Mouse (Mus musculus): ENCODE data around the gene Gba2. TPM values are rescaled to one million over a fixed set of nuclear protein-coding genes. Genes with fewer than 3 reads are reported as not detected.

Gba2 gene
- total RNA-seq, 4 experiments from 2014 or later: 11.1 to 19.1 (median 15.7) TPM

- DNase-seq: no peak
Observed at GRCm38 (mm10) chr4:43580721-43581120, 2.0 kb upstream of the Gba2 start.

GRCm38 (mm10) chr4:43579731-43580130 lies 1.1 kb upstream of the Gba2 start:
- DNase-seq: no peak

DNA sequence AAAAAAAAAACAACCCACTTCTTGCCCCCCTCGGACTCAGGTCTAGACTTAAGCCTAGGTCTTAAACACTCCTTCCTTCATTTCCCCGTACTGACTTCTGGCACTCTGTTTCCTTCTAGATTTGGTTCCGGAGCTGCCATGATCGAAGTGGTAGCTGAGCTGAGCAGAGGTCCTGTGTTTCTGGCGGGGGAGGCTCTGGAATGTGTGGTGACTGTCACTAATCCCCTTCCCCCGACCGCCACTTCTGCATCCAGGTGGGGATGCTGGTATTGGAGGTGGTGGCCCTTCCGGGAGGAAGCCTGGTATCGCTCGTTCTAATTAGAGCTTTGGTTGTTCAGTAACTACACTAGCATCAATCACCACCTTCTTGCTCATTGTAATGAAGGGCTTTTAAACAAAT lies 583 bp upstream of the Gba2 start:
- DNase-seq: no peak

GRCm38 (mm10) chr4:43577237-43577881 lies 1.3 kb downstream of the Gba2 start:
- no peak for DNase-seq

DNA sequence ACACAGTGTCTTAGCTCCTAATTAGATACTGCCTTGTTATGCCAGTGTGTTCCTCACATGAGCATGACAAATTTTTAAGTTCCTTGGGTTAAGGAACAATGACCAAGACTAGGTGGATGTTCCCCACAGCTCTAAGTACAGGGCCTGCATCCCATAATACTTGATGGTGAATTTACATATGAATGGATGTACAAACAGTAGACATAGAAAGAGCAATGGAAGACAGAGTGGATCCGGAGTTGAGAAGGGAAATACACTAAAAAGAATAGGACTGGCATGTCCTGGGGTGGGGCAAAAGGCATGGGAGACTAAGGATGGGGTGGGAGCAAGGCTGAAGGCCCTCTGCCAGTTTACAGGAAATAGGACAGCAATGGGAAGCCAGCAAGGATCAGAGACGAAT lies 3.3 kb downstream of the Gba2 start:
- DNase-seq: no peak

DNA sequence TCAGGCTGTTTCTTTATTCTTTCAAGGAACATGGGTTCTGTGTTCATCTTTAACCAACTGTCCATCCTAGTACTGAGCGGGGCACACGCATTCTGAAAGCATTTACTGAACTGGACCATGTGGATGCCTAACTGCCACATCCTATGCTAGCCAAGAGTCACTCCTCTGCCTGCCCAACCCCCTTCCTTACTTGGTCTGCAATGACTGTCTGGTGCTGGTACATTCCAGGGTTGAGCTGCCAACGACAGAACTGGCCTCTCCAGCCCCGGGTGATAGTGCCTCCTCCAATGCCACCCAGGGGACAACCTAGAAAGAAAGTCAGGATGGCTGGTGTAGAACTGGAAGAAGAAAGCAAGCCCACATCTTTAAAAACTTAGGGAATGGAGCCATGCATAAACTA lies 5.1 kb downstream of the Gba2 start:
- DNase-seq: no peak

GRCm38 (mm10) chr4:43571395-43572045 lies 7.2 kb downstream of the Gba2 start:
- DNase-seq: no peak

DNA sequence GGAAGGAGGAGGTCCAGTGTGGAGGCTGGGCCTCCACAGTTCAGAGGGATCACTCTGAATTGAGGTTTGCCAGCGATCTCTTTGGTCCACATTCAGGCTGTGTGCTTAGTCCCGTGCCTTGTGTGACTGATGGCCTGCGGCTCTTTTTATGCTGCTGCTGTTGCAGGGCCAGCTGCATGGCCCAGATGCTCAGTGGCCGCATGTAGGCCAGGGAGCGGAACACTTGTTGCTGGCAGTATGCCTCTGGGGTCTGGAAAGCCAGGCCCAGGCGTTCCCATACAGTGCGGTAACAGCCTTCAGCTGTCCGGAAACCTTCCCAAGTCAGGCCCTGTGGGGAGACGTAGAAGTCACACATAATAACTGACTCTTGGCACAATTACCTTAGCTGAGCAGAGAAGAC lies 11.5 kb downstream of the Gba2 start:
- no peak for DNase-seq

DNA sequence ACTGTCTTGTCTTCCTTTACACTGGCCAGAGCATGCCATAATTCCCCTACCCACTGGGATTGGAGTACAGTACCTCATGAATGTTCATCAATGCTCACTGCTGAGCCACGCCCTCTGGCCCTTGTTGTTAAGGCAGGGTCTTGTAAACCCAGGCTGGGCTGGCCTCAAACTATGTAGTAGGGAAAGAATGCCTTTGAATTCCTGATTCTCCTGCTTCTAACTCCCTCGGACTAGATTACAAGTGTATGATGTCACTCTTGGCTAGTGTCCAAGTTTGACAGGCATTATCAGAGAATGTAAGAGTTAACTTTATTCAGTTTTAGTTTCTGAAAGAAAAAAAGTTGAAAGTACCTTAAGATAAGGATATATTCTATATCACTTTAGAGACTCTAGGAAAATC lies 14.4 kb downstream of the Gba2 start:
- DNase-seq: no peak

GRCm38 (mm10) chr4:43563601-43563875 lies 15.1 kb downstream of the Gba2 start:
- DNase-seq: no peak

DNA sequence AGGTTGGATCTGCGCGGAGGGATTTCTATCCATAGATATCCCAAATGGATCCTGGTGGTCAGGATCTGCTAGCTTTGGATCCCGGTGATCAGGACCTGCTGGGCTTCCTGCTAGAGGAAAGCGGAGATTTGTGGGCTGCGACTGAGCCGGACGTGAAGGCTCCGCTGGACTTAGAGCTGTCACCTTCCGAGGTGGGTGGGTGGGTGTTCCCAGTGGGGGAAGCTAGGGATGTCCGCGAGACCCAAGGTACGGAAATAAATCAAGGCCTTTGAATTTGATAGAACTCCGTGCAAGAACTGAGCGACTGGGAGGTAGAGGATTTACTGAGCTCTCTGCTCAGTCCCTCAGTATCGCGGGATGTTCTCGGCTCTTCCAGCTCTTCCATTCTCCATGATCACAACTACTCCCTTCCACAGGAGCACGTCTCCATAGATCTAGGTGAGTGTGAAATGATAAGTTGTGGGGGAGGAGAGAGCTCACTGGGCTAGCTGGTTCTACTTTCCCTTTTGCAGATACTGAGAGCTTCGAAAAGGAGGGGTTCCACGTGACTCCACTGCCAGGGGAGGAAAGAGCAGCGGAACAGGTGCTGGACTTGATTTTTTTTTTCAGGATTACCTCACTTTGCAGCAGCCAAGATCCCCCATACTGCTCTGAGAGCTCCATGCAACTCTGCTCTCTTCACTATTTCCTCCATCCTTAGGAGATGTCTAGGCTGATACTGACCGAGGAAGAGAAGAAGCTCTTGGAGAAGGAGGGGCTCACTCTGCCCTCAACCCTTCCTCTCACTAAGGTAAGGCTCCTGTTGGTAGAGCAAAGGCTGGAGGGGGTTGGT lies 15.7 kb downstream of the Gba2 start:
- DNase-seq: no peak

DNA sequence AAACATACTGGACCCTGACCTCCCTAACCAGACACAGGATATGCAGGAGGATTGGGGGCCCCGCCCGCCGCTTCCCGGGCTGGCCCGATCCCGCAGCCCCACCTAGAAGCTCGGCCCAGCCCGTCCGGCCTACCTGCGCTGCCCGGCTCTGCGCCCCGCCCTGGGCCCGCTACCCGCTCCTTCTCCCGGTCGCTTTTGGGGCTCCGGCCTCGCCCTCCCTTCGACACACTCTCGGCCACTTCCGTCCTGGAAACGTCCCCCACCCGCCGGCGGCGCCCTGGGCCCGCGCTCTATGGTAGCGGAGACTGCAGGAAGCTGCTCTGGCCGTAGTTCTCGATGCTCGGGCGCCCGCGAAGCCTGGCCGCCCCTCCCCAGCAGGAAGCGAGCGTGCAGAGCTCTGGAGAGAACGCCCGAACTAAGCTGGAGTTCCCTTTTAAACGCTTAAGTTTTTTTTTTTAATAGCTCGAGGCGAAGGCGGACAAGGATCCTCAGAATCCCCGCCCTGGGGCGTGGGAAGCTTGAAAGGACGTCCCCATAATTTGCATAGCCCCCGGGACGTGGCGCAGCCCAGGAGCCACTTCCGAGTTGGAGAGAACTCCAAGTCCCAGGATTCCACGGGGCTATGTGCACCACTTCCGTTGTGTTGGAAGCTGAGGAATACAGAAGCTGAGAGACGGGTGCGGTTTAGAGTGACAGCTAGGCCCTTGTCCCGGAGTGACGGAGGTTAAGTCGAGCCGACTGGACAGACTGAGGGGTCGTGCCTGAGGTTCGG lies 16.5 kb downstream of the Gba2 start, which contains the start of the genes Creb3 and Tln1:
Gene Creb3 (plus strand): TSS at position 336 of the 772 bp plus-strand sequence.
Gene Tln1 (minus strand): TSS at position 695 of the 772 bp plus-strand sequence.
- peak; percentile 97 for DNase-seq

- no peak for DNase-seq
Observed at GRCm38 (mm10) chr4:43561436-43561996, 17.2 kb downstream of the Gba2 start.

- no peak for DNase-seq
Observed at GRCm38 (mm10) chr4:43560976-43561375, 17.7 kb downstream of the Gba2 start.

- peak; percentile 69 for DNase-seq
Observed at GRCm38 (mm10) chr4:43560243-43560611, 18.4 kb downstream of the Gba2 start.

DNA sequence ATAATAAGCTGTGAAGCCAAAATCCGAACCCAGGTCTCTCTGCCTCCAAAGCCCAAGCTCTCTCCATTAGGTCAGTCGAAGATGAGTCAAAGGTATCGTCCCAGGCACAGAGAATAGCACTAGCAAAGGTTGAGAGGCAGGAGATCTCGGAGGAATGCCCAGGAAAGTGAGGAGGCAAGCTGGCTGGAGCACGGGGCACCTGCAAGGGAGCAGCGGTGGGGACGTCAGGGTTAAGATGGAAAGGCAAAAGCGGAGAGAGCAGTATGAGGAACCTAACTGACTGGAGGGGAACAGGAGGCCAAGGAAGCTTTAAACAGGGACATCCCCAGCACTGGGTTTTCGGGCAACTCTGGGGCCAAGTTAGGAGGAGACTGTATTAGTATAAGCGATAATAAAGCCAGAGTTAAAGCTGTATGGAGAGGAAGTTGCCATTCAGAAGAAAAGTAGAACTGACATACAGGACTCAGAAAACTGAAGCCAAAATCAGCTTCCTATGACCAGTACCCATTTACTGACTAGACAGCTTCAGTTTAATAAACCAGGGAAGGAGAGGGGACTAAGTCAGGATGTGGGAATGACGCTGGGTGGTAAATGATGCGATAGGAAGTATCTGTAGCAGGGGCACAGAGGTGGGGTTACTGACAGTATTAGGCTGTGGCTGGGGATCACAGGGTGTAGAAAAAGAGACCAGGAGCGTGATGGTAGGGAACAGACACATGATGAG lies 19.0 kb downstream of the Gba2 start:
- DNase-seq: no peak

GRCm38 (mm10) chr4:43558631-43559356 lies 19.9 kb downstream of the Gba2 start:
- peak; percentile 83 for DNase-seq

DNA sequence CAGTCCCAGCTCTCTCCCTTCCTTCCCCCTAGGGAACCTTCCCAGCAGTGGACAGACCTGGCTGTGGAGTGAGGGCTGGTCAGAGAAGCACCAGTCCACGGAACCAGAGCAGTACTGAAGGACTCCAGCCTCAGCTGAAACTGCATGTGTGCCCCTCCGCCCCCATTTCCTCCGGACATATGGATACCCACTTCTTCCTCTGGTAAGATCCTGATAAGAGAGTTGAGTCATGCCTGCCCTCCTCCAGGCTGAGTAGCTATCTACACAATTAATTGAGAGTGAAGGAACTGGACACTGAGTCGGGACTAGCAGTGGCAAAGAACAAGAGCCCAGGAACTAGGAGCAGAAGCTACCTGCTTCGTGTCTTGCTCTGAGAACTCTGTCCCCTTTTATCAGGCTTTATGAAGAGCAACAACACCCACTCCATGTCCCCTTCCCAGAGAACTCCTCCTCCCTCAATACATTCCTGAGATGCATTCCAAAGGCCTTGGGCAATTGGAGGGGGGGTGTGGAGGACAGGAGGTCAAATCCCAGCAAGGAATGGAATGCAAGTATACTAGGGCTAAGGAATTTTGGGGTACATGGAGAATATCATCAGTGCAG lies 20.5 kb downstream of the Gba2 start:
- DNase-seq: no peak

GRCm38 (mm10) chr4:43555926-43556325 lies 22.7 kb downstream of the Gba2 start:
- no peak for DNase-seq

DNA sequence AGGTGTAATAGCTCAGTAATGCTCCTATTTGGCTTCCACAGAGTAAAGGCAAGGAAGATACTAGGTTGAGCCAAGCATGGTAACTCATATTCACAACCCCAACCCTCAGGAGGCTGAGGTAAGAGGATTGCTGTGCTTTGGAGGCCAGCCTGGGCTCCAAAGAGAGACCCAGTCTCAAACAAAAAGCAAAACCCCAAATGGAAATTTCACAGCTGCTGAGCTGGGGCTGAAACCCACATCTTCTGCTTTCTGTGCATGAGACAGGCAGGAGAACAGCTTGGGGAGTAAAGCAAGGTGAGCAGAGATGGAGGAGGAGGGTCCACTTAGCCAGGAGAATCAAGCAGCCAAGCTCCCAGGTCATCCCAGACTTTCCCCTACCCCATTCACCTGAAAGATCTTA lies 24.8 kb downstream of the Gba2 start:
- DNase-seq: no peak

- no peak for DNase-seq
Observed at GRCm38 (mm10) chr4:43552437-43552836, 26.2 kb downstream of the Gba2 start.

Measured in adrenal gland, adult 8-10 months (tissue).